Mouse (Mus musculus): ENCODE results near the gene Serpinb1a. TPM values are rescaled to one million over a fixed set of nuclear protein-coding genes. Genes with fewer than 3 reads are reported as not detected.

The Serpinb1a gene
- polyA plus RNA-seq, 1 experiment from 2014 or later = 0.74 TPM

- Histone ChIP-seq H3K9me3 (replicated peaks; ENCODE audit: control insufficient read depth, low read length) (no peaks in the 10 kb centered on the region), H3K9ac (replicated peaks; ENCODE audit: low read length) (peak within 1 kb of the TSS; percentile 81), H3K27me3 (ENCODE audit: control insufficient read depth, insufficient read depth, low read length) (no peaks in the 10 kb centered on the region), H3K4me2 (ENCODE audit: low read depth, low read length) (peak within 1 kb of the TSS; percentile 89), H3K4me3 (ENCODE audit: low read depth, low read length) (peak within 1 kb of the TSS; percentile 77), H3K27ac (replicated peaks; ENCODE audit: low read depth, low read length) (no peak within 1 kb of the TSS), H3K36me3 (replicated peaks; ENCODE audit: control insufficient read depth, insufficient read depth, low read depth, low read length) (no peaks in the 10 kb centered on the region), H3K4me1 (ENCODE audit: control insufficient read depth, insufficient read depth, low read length) (no peaks in the 10 kb centered on the region)
- WGBS = under 1% methylated on average over 95 of the region's 95 CpGs
- DNase-seq (ENCODE audit: low spot score) (peak; percentile 44), ATAC-seq (replicated peaks; ENCODE audit: insufficient number of reproducible peaks, low FRiP score, low TSS enrichment, low read depth) (peak; percentile 26)
These were observed 48.5 kb downstream of the Serpinb1a start, which contains the start of gene D930007J09Rik for GRCm38 (mm10) chr13:32802259-32803081. TSS of gene D930007J09Rik (minus strand) at chr13:32802849.

- Histone ChIP-seq H3K4me3 (ENCODE audit: low read depth, low read length) (peak within 1 kb of the TSS; percentile 77), H3K36me3 (replicated peaks; ENCODE audit: control insufficient read depth, insufficient read depth, low read depth, low read length) (no peaks in the 10 kb centered on the region), H3K4me2 (ENCODE audit: low read depth, low read length) (peak within 1 kb of the TSS; percentile 89), H3K27ac (replicated peaks; ENCODE audit: low read depth, low read length) (no peak within 1 kb of the TSS), H3K9me3 (replicated peaks; ENCODE audit: control insufficient read depth, low read length) (no peaks in the 10 kb centered on the region), H3K9ac (replicated peaks; ENCODE audit: low read length) (peak within 1 kb of the TSS; percentile 81), H3K27me3 (ENCODE audit: control insufficient read depth, insufficient read depth, low read length) (no peaks in the 10 kb centered on the region), H3K4me1 (ENCODE audit: control insufficient read depth, insufficient read depth, low read length) (no peaks in the 10 kb centered on the region)
- WGBS = under 1% methylated on average over 51 of the region's 51 CpGs
- peak; percentile 98 for ATAC-seq (replicated peaks; ENCODE audit: insufficient number of reproducible peaks, low FRiP score, low TSS enrichment, low read depth)
- peak; percentile 100 for DNase-seq (ENCODE audit: low spot score)
These were observed 49.2 kb downstream of the Serpinb1a start, which contains the start of gene Wrnip1 for GRCm38 (mm10) chr13:32801693-32802221. TSS of gene Wrnip1 (plus strand) at chr13:32802038.

GRCm38 (mm10) chr13:32800859-32801258 lies 50.1 kb downstream of the Serpinb1a start:
- Histone ChIP-seq H3K4me1 (ENCODE audit: control insufficient read depth, insufficient read depth, low read length) (no peaks in the 10 kb centered on the region), H3K27ac (replicated peaks; ENCODE audit: low read depth, low read length) (no peak overlapping the region), H3K36me3 (replicated peaks; ENCODE audit: control insufficient read depth, insufficient read depth, low read depth, low read length) (no peaks in the 10 kb centered on the region), H3K4me3 (ENCODE audit: low read depth, low read length) (no peak overlapping the region), H3K9ac (replicated peaks; ENCODE audit: low read length) (no peak overlapping the region), H3K4me2 (ENCODE audit: low read depth, low read length) (no peak overlapping the region), H3K9me3 (replicated peaks; ENCODE audit: control insufficient read depth, low read length) (no peaks in the 10 kb centered on the region), H3K27me3 (ENCODE audit: control insufficient read depth, insufficient read depth, low read length) (no peaks in the 10 kb centered on the region)
- DNase-seq (ENCODE audit: low spot score) = no peak
- no peak for ATAC-seq (replicated peaks; ENCODE audit: insufficient number of reproducible peaks, low FRiP score, low TSS enrichment, low read depth)

GRCm38 (mm10) chr13:32799131-32799530 lies 51.9 kb downstream of the Serpinb1a start:
- DNase-seq (ENCODE audit: low spot score) (peak; percentile 53), ATAC-seq (replicated peaks; ENCODE audit: insufficient number of reproducible peaks, low FRiP score, low TSS enrichment, low read depth) (no peak)
- no peak overlapping the region for H3K9ac ChIP-seq (replicated peaks; ENCODE audit: low read length)
- H3K4me1 ChIP-seq (ENCODE audit: control insufficient read depth, insufficient read depth, low read length) = no peaks in the 10 kb centered on the region
- H3K27ac ChIP-seq (replicated peaks; ENCODE audit: low read depth, low read length) = no peak overlapping the region
- no peaks in the 10 kb centered on the region for H3K36me3 ChIP-seq (replicated peaks; ENCODE audit: control insufficient read depth, insufficient read depth, low read depth, low read length)
- H3K4me2 ChIP-seq (ENCODE audit: low read depth, low read length) = no peak overlapping the region
- no peaks in the 10 kb centered on the region for H3K9me3 ChIP-seq (replicated peaks; ENCODE audit: control insufficient read depth, low read length)
- no peaks in the 10 kb centered on the region for H3K27me3 ChIP-seq (ENCODE audit: control insufficient read depth, insufficient read depth, low read length)
- no peak overlapping the region for H3K4me3 ChIP-seq (ENCODE audit: low read depth, low read length)
- WGBS = 64% methylated on average over 2 of the region's 2 CpGs

- H3K4me2 ChIP-seq (ENCODE audit: low read depth, low read length) = no peak overlapping the region
- H3K9me3 ChIP-seq (replicated peaks; ENCODE audit: control insufficient read depth, low read length) = no peaks in the 10 kb centered on the region
- no peak overlapping the region for H3K27ac ChIP-seq (replicated peaks; ENCODE audit: low read depth, low read length)
- no peak overlapping the region for H3K4me3 ChIP-seq (ENCODE audit: low read depth, low read length)
- 85% methylated on average over 1 of the region's 1 CpGs for WGBS
- DNase-seq (ENCODE audit: low spot score) = no peak
- H3K36me3 ChIP-seq (replicated peaks; ENCODE audit: control insufficient read depth, insufficient read depth, low read depth, low read length) = no peaks in the 10 kb centered on the region
- no peak overlapping the region for H3K9ac ChIP-seq (replicated peaks; ENCODE audit: low read length)
- no peak for ATAC-seq (replicated peaks; ENCODE audit: insufficient number of reproducible peaks, low FRiP score, low TSS enrichment, low read depth)
- H3K4me1 ChIP-seq (ENCODE audit: control insufficient read depth, insufficient read depth, low read length) = no peaks in the 10 kb centered on the region
- no peaks in the 10 kb centered on the region for H3K27me3 ChIP-seq (ENCODE audit: control insufficient read depth, insufficient read depth, low read length)
These were observed 53.9 kb downstream of the Serpinb1a start for GRCm38 (mm10) chr13:32797085-32797484.

- H3K27me3 ChIP-seq (ENCODE audit: control insufficient read depth, insufficient read depth, low read length) = no peaks in the 10 kb centered on the region
- H3K4me1 ChIP-seq (ENCODE audit: control insufficient read depth, insufficient read depth, low read length) = no peaks in the 10 kb centered on the region
- H3K4me3 ChIP-seq (ENCODE audit: low read depth, low read length) = no peak overlapping the region
- no peak overlapping the region for H3K4me2 ChIP-seq (ENCODE audit: low read depth, low read length)
- H3K36me3 ChIP-seq (replicated peaks; ENCODE audit: control insufficient read depth, insufficient read depth, low read depth, low read length) = no peaks in the 10 kb centered on the region
- WGBS = 91% methylated on average over 5 of the region's 5 CpGs
- H3K27ac ChIP-seq (replicated peaks; ENCODE audit: low read depth, low read length) = no peak overlapping the region
- ATAC-seq (replicated peaks; ENCODE audit: insufficient number of reproducible peaks, low FRiP score, low TSS enrichment, low read depth) (no peak), DNase-seq (ENCODE audit: low spot score) (no peak)
- H3K9me3 ChIP-seq (replicated peaks; ENCODE audit: control insufficient read depth, low read length) = no peaks in the 10 kb centered on the region
- no peak overlapping the region for H3K9ac ChIP-seq (replicated peaks; ENCODE audit: low read length)
These were observed 55.8 kb downstream of the Serpinb1a start for GRCm38 (mm10) chr13:32795166-32795565.

- H3K4me1 ChIP-seq (ENCODE audit: control insufficient read depth, insufficient read depth, low read length) = no peaks in the 10 kb centered on the region
- no peak overlapping the region for H3K9ac ChIP-seq (replicated peaks; ENCODE audit: low read length)
- no peaks in the 10 kb centered on the region for H3K9me3 ChIP-seq (replicated peaks; ENCODE audit: control insufficient read depth, low read length)
- no peak for ATAC-seq (replicated peaks; ENCODE audit: insufficient number of reproducible peaks, low FRiP score, low TSS enrichment, low read depth)
- H3K27me3 ChIP-seq (ENCODE audit: control insufficient read depth, insufficient read depth, low read length) = no peaks in the 10 kb centered on the region
- no peak overlapping the region for H3K4me3 ChIP-seq (ENCODE audit: low read depth, low read length)
- 57% methylated on average over 2 of the region's 2 CpGs for WGBS
- DNase-seq (ENCODE audit: low spot score) = no peak
- no peaks in the 10 kb centered on the region for H3K36me3 ChIP-seq (replicated peaks; ENCODE audit: control insufficient read depth, insufficient read depth, low read depth, low read length)
- no peak overlapping the region for H3K4me2 ChIP-seq (ENCODE audit: low read depth, low read length)
- no peak overlapping the region for H3K27ac ChIP-seq (replicated peaks; ENCODE audit: low read depth, low read length)
These were observed 56.4 kb downstream of the Serpinb1a start for GRCm38 (mm10) chr13:32794619-32795018.

Measured in embryonic facial prominence, embryonic 11.5 days (tissue).